Mouse (Mus musculus) intestine, postnatal 0 days (tissue): ENCODE results near the gene Golga2. TPM values are rescaled to one million over a fixed set of nuclear protein-coding genes. Genes with fewer than 3 reads are reported as not detected.

Experiments
- ATAC-seq: fragments of 200-750 bp; cut with Nextera tagmentation; 2 replicates; pipeline ENCODE4 v1.8.0; 2017; ENCODE audit warnings: mild to moderate bottlenecking, moderate TSS enrichment, moderate library complexity
- H3K27ac ChIP-seq: fragments of 300-500 bp; sonication (generic); 2 replicates; pipeline ENCODE4 v1.5.1; 2014; ENCODE audit warnings: mild to moderate bottlenecking, low read depth, low read length, moderate library complexity
- H3K27me3 ChIP-seq: fragments of 300-500 bp; sonication (generic); replicated peaks from 2 replicates; pipeline ENCODE4 v1.6.1; 2014; ENCODE audit warnings: low read length, mixed read lengths; ENCODE audit not compliant: control insufficient read depth, insufficient read depth
- H3K36me3 ChIP-seq: fragments of 300-500 bp; sonication (generic); 2 replicates; pipeline ENCODE4 v1.6.1; 2014; ENCODE audit warnings: mild to moderate bottlenecking, moderate library complexity; ENCODE audit not compliant: control insufficient read depth, insufficient read depth
- H3K4me1 ChIP-seq: fragments of 300-500 bp; sonication (generic); replicated peaks from 2 replicates; pipeline ENCODE4 v1.6.1; 2014; ENCODE audit warnings: antibody characterized with exemption, low read length, mixed read lengths; ENCODE audit not compliant: control insufficient read depth, insufficient read depth
- H3K4me2 ChIP-seq: fragments of 300-500 bp; sonication (generic); replicated peaks from 2 replicates; pipeline ENCODE4 v1.6.1; 2014; ENCODE audit warnings: low read depth, mild to moderate bottlenecking, moderate library complexity
- H3K4me3 ChIP-seq: fragments of 300-500 bp; sonication (generic); 2 replicates; pipeline ENCODE4 v1.5.1; 2014; ENCODE audit warnings: low read depth, low read length
- H3K9ac ChIP-seq: fragments of 300-500 bp; sonication (generic); 2 replicates; pipeline ENCODE4 v1.6.1; 2014; ENCODE audit warnings: mild to moderate bottlenecking, low read depth, low read length
- H3K9me3 ChIP-seq: fragments of 300-500 bp; sonication (generic); 2 replicates; pipeline ENCODE4 v1.6.1; 2016; ENCODE audit warnings: mixed run types; ENCODE audit not compliant: control insufficient read depth
- CTCF ChIP-seq: sonication (generic); IDR thresholded peaks from 2 replicates; pipeline ENCODE4 v1.5.1; 2016; ENCODE audit warnings: low read depth, mild to moderate bottlenecking, control low read depth, antibody characterized with exemption, moderate library complexity
- WGBS: fragments of 180-500 bp; shearing (Covaris S2); extraction: QIAGEN DNeasy Blood & Tissue Kit; methylation state at CpG from one replicate; pipeline ENCODE4 v1.1.7; 2014; 5-methylcytosine and 5-hydroxymethylcytosine counted together
- polyA plus RNA-seq: library from polyadenylated mRNA; unstranded; fragments of >200 nt; fragmentation: Nextera tagmentation; extraction: Ambion mirVana; gene quantifications from 2 replicates; pipeline ENCODE4 v1.2.1, GENCODE M21; 2015

The Golga2 gene
- polyA plus RNA-seq, 1 experiment from 2014 or later, result 15.2 TPM

DNA sequence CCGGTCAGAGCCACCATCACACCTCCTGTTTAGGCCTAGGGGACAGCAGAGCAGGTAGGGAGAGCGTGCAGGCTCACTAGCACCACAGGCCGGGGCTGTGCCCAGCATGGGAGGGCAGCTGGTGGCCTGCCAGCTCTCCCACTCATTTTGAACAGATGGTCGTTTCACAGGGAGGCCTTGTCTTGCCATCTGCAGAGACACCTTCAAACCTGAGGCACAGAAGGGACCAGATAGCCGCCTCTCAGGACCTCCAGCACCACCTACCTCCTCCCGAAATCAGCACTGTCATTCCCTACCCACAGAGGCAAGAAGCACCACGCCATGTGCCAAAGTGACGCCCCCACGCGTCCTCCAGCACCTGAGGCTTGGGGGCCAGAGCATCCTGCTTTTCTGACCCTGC is 56.9 kb downstream of the Golga2 start:
- 89% methylated on average over 10 of the region's 10 CpGs for WGBS
- no peaks in the 10 kb centered on the region for H3K4me1 ChIP-seq

DNA sequence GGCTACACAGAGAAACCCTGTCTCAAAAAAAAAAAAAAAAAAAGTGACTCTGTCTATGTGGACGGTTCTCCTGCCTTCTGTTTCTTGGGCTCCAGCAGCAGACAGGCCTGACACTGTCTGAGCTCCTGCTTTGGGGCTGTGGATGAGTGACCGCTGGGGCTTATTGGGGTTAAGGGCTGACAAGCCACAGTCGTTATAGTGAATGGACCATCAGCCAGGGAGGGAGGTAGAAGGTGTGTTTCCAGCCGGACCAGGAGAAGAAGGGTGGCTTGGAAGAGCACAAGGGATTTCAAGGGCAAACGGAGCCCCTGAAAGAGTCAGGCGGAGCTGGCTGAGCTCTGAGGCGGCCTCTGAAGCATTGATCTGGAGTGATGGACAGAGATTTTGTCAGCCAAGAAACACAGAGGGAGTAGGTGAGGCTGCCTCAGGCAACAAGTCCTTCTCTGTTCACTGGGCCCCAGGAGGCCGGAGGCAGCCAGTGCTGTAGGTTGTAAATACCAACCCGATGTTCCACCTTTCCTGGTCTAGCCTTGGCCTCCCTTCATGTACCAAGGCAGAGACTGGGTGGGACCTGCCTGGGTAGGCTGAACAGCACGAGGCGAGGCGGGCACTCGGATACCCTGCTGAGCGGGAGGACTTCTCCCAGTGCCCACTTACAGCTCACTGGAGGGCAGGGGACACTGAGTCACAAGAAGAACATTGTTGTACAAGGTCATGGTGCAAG is 57.6 kb downstream of the Golga2 start:
- H3K27me3 ChIP-seq, result no peaks in the 10 kb centered on the region
- H3K4me1 ChIP-seq, result no peaks in the 10 kb centered on the region
- WGBS, result 71% methylated on average over 14 of the region's 14 CpGs
- no peak for ATAC-seq
- no peak overlapping the region for H3K9ac ChIP-seq
- no peak overlapping the region for H3K4me3 ChIP-seq
- H3K36me3 ChIP-seq, result peaks cover 10% of the 10 kb centered on the region; the same call in 1 of the 2 replicates
- no peak for TF ChIP-seq CTCF
- no peak overlapping the region for H3K27ac ChIP-seq
- no peaks in the 10 kb centered on the region for H3K9me3 ChIP-seq
- no peak overlapping the region for H3K4me2 ChIP-seq

More for the DNA sequence above, 56.9 kb downstream of the Golga2 start:
- no peak for TF ChIP-seq CTCF
- Histone ChIP-seq H3K4me3 (no peak overlapping the region), H3K36me3 (peaks cover 18% of the 10 kb centered on the region), H3K27me3 (no peaks in the 10 kb centered on the region), H3K9me3 (no peaks in the 10 kb centered on the region), H3K4me2 (no peak overlapping the region), H3K27ac (no peak overlapping the region), H3K9ac (no peak overlapping the region)
- no peak for ATAC-seq

GRCm38 (mm10) chr2:32347019-32347418 is 59.8 kb downstream of the Golga2 start:
- Histone ChIP-seq H3K27me3 (no peaks in the 10 kb centered on the region), H3K9ac (no peak overlapping the region), H3K4me2 (no peak overlapping the region), H3K4me1 (no peaks in the 10 kb centered on the region), H3K36me3 (peaks cover 8% of the 10 kb centered on the region; the same call in 1 of the 2 replicates), H3K9me3 (no peaks in the 10 kb centered on the region), H3K27ac (no peak overlapping the region), H3K4me3 (no peak overlapping the region)
- 71% methylated on average over 6 of the region's 6 CpGs for WGBS
- no peak for TF ChIP-seq CTCF
- no peak for ATAC-seq

DNA sequence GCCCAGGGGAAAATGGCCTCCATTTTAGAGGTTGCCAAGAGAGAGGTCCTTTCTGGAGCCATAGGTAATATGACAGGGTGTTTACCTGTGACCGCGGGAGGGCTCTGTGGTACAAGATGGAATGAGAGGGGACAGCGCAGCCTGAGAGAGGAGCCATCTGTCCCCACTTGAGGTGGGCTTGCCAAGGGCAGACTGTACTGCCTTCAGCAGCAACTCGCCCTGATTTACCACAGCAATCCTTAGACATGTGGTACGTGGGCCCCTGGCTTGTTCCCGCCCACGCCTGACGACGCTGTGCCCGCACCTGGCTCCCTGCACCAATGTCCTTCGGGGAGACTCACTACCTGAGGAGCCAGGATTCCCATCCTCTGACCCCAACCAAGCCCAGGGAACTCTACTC is 61.1 kb downstream of the Golga2 start:
- ATAC-seq, result no peak
- H3K4me2 ChIP-seq, result no peak overlapping the region
- H3K4me3 ChIP-seq, result no peak overlapping the region
- no peaks in the 10 kb centered on the region for H3K9me3 ChIP-seq
- no peaks in the 10 kb centered on the region for H3K27me3 ChIP-seq
- TF ChIP-seq CTCF, result no peak
- peaks cover 8% of the 10 kb centered on the region; the same call in 1 of the 2 replicates for H3K36me3 ChIP-seq
- H3K4me1 ChIP-seq, result peaks cover under 1% of the 10 kb centered on the region; the same call in 1 of the 2 replicates
- H3K9ac ChIP-seq, result no peak overlapping the region
- no peak overlapping the region for H3K27ac ChIP-seq
- WGBS, result 61% methylated on average over 11 of the region's 11 CpGs

DNA sequence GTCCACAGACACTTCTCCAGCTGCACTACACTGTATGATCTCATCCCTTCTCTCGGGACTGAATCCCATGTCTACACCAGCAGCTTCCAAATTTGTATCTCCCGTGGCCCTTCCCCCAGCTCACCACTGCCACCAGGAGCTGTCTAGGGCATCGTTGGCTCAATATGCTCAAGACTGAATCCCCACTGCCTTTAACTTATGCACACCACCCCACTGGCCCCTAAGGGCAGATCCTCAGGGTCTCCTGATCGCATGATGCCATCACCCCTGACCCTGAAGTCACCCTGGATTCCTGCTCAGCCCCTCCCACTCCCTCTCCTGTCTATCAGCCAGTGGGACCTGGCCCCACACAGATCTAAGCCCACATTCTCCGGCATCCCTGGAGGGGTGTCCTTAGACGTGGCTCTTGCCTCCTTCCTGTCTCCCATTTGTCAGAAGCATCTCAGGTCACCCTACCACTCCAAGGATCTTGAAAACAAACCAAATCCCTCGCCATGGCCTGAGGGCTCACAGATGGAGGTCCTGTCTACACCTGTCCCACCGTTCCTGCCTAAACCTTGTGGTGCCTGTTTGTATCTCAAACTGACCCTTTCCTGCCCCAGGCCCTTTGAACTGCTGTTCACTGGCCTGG is 62.6 kb downstream of the Golga2 start:
- H3K4me3 ChIP-seq, result no peak overlapping the region
- H3K9me3 ChIP-seq, result no peaks in the 10 kb centered on the region
- H3K4me2 ChIP-seq, result no peak overlapping the region
- H3K9ac ChIP-seq, result no peak overlapping the region
- peaks cover 4% of the 10 kb centered on the region for H3K4me1 ChIP-seq
- no peak for ATAC-seq
- no peak for TF ChIP-seq CTCF
- H3K36me3 ChIP-seq, result peaks cover 5% of the 10 kb centered on the region; the same call in 1 of the 2 replicates
- 58% methylated on average over 8 of the region's 8 CpGs for WGBS
- no peaks in the 10 kb centered on the region for H3K27me3 ChIP-seq
- H3K27ac ChIP-seq, result no peak overlapping the region

- Histone ChIP-seq H3K4me2 (0 out of 2 replicates have a peak overlapping the region, but pooled peaks have one; percentile 6), H3K36me3 (peaks cover 5% of the 10 kb centered on the region; the same call in 1 of the 2 replicates), H3K4me1 (peaks cover 6% of the 10 kb centered on the region), H3K27me3 (no peaks in the 10 kb centered on the region), H3K27ac (no peak overlapping the region), H3K9ac (no peak overlapping the region), H3K4me3 (no peak overlapping the region), H3K9me3 (no peaks in the 10 kb centered on the region)
- TF ChIP-seq CTCF, result no peak
- WGBS, result 55% methylated on average over 13 of the region's 13 CpGs
- no peak for ATAC-seq
These were observed 63.4 kb downstream of the Golga2 start for GRCm38 (mm10) chr2:32350471-32351051.
